Mouse (Mus musculus) CH12.LX (cell line): Measurements from ENCODE around the gene Slc28a3. TPM values are rescaled to one million over a fixed set of nuclear protein-coding genes. Genes with fewer than 3 reads are reported as not detected.

ENCODE experiments used
- DNase-seq: peaks from one replicate; pipeline ENCODE4 v3.0.0-alpha.2; 2013; ENCODE audit errors: extremely low read depth
- H3K27ac ChIP-seq: 2 replicates; pipeline ENCODE4 v1.5.1; 2012; ENCODE audit warnings: low read depth, mild to moderate bottlenecking, control low read depth, moderate library complexity; ENCODE audit not compliant: insufficient read depth
- H3K27me3 ChIP-seq: replicated peaks from 2 replicates; pipeline ENCODE3; 2012; ENCODE audit warnings: inconsistent platforms
- H3K36me3 ChIP-seq, 2 experiments: replicated peaks in 1 of 2; 2 replicates each; pipeline versions ENCODE3 to v1.6.1; 2012; ENCODE audit warnings: inconsistent platforms in 1 of 2, low read length in 1 of 2, mild to moderate bottlenecking in 1 of 2, mixed read lengths in 1 of 2, moderate library complexity in 1 of 2; ENCODE audit not compliant: control insufficient read depth in 1 of 2, insufficient read depth in 1 of 2
- H3K4me1 ChIP-seq, 2 experiments: 2 replicates each; pipeline ENCODE4 v1.6.1; 2012; ENCODE audit warnings: inconsistent platforms in 1 of 2, moderate library complexity in 1 of 2; ENCODE audit not compliant: insufficient read depth in 2 of 2, control insufficient read depth in 1 of 2
- H3K4me2 ChIP-seq: 2 replicates; pipeline ENCODE4 v1.6.1; 2012; ENCODE audit warnings: low read depth, mild to moderate bottlenecking, control low read depth; ENCODE audit not compliant: poor library complexity, insufficient read depth, severe bottlenecking
- H3K4me3 ChIP-seq, 3 experiments: fragments of 150-350 bp in 1 of 3; sonication (generic) in 1 of 3; replicated peaks in 1 of 3; 2 replicates each; pipeline versions ENCODE3 to v1.5.1; 2011 to 2012; ENCODE audit warnings: low read depth in 2 of 3, low read length in 2 of 3, mild to moderate bottlenecking in 2 of 3, moderate library complexity in 2 of 3, control low read depth in 1 of 3, improper control_type of control experiment in 1 of 3, inconsistent platforms in 1 of 3, mixed read lengths in 1 of 3; ENCODE audit not compliant: poor library complexity in 1 of 3
- H3K79me2 ChIP-seq: replicated peaks from 2 replicates; pipeline ENCODE4 v1.6.1; 2012; ENCODE audit warnings: mild to moderate bottlenecking, moderate library complexity; ENCODE audit not compliant: control insufficient read depth, poor library complexity, insufficient read depth, severe bottlenecking; ENCODE audit errors: extremely low read depth
- H3K9ac ChIP-seq: 2 replicates; pipeline ENCODE4 v1.6.1; 2012; ENCODE audit warnings: low read depth, mild to moderate bottlenecking, control low read depth, moderate library complexity; ENCODE audit not compliant: insufficient read depth
- H3K9me3 ChIP-seq: replicated peaks from 2 replicates; pipeline ENCODE3; 2012; ENCODE audit warnings: low read length, inconsistent platforms, mixed read lengths
- BHLHE40 ChIP-seq: IDR thresholded peaks from 2 replicates; pipeline ENCODE4 v1.6.1; 2011; ENCODE audit warnings: mild to moderate bottlenecking, low read depth, low read length, improper control_type of control experiment
- CTCF ChIP-seq, 2 experiments: IDR thresholded peaks in 1 of 2; conservative IDR thresholded peaks in 1 of 2; 2 replicates each; pipeline ENCODE4 v1.5.1; 2011 to 2012; ENCODE audit warnings: low read depth in 2 of 2, low read length in 2 of 2, improper control_type of control experiment in 1 of 2, inconsistent platforms in 1 of 2, mild to moderate bottlenecking in 1 of 2, moderate library complexity in 1 of 2
- ETS1 ChIP-seq: conservative IDR thresholded peaks from 2 replicates; pipeline ENCODE4 v1.6.1; 2012; ENCODE audit warnings: low read depth, mild to moderate bottlenecking, inconsistent platforms, low read length, improper control_type of control experiment, moderate library complexity
- HCFC1 ChIP-seq: IDR thresholded peaks from 2 replicates; pipeline ENCODE4 v1.6.1; 2012; ENCODE audit warnings: low read depth, mild to moderate bottlenecking, inconsistent platforms, low read length, improper control_type of control experiment
- IRF4 ChIP-seq: IDR thresholded peaks from 2 replicates; pipeline ENCODE4 v1.6.1; 2014; ENCODE audit warnings: low read depth, mild to moderate bottlenecking, inconsistent platforms, low read length, improper control_type of control experiment
- KAT2A ChIP-seq: IDR thresholded peaks from 2 replicates; pipeline ENCODE4 v1.6.1; 2012; ENCODE audit warnings: low read length, improper control_type of control experiment, inconsistent platforms; ENCODE audit not compliant: insufficient replicate concordance
- MAFK ChIP-seq: IDR thresholded peaks from 2 replicates; pipeline ENCODE4 v1.6.1; 2011; ENCODE audit warnings: low read length, improper control_type of control experiment; ENCODE audit not compliant: insufficient replicate concordance
- MYC ChIP-seq: IDR thresholded peaks from 2 replicates; pipeline ENCODE4 v1.6.1; 2011; ENCODE audit warnings: low read depth, mild to moderate bottlenecking, improper control_type of control experiment, low read length
- PAX5 ChIP-seq: IDR thresholded peaks from 2 replicates; pipeline ENCODE4 v1.6.1; 2012; ENCODE audit warnings: low read length, inconsistent platforms, mixed read lengths
- POLR2A ChIP-seq: IDR thresholded peaks from 2 replicates; pipeline ENCODE4 v1.6.1; 2011; ENCODE audit warnings: low read depth, mild to moderate bottlenecking, improper control_type of control experiment, low read length
- RAD21 ChIP-seq: IDR thresholded peaks from 2 replicates; pipeline ENCODE4 v1.6.1; 2011; ENCODE audit warnings: low read depth, mild to moderate bottlenecking, low read length, improper control_type of control experiment, moderate library complexity
- SIN3A ChIP-seq: IDR thresholded peaks from 2 replicates; pipeline ENCODE4 v1.6.1; 2012; ENCODE audit warnings: low read length, improper control_type of control experiment, inconsistent platforms
- SMC3 ChIP-seq: IDR thresholded peaks from 2 replicates; pipeline ENCODE4 v1.6.1; 2011; ENCODE audit warnings: low read depth, low read length, improper control_type of control experiment
- USF2 ChIP-seq: conservative IDR thresholded peaks from 2 replicates; pipeline ENCODE4 v1.6.1; 2011; ENCODE audit warnings: low read depth, low read length, improper control_type of control experiment
- ZC3H11A ChIP-seq: IDR thresholded peaks from 2 replicates; pipeline ENCODE4 v1.6.1; 2012; ENCODE audit warnings: low read depth, mild to moderate bottlenecking, inconsistent platforms, low read length, improper control_type of control experiment
- ZMIZ1 ChIP-seq: IDR thresholded peaks from 2 replicates; pipeline ENCODE4 v1.6.1; 2012; ENCODE audit warnings: low read depth, mild to moderate bottlenecking, inconsistent platforms, low read length, improper control_type of control experiment
- dilution Hi-C: fragments of 300-500 bp; cut with MboI; formaldehyde crosslinking; loops from 2 replicates; pipeline ENCODE4 v1.14.3; 2020; ENCODE audit warnings: low sequenced_read_pairs; ENCODE audit not compliant: extremely low pct_unique_long_range_greater_than_20kb, extremely low pct_ligation_motif_present
- in situ Hi-C: fragments of 300-500 bp; cut with MboI; formaldehyde crosslinking; loops from 3 replicates; pipeline ENCODE4 v1.14.3; 2019; ENCODE audit warnings: low sequenced_read_pairs, low pct_ligation_motif_present, low pct_unique_long_range_greater_than_20kb, mixed read lengths
- polyA plus RNA-seq: library from polyadenylated mRNA; unstranded; fragments of >175 nt; gene quantifications from 2 replicates; pipeline ENCODE4 v1.2.1, GENCODE M21; 2012; ENCODE audit warnings: low read depth; ENCODE audit not compliant: insufficient read length
- total RNA-seq, 2 experiments: library from RNA; depleted of rRNA; stranded (reverse); fragments of 300-350 nt in 1 of 2; fragments of >200 nt in 1 of 2; gene quantifications; 2 replicates each; pipeline ENCODE4 v1.2.3; 2012 to 2014

Gene Slc28a3
- total and polyA plus RNA-seq, 3 experiments: not detected

GRCm38 (mm10) chr13:58534216-58534841 lies 76.3 kb downstream of the Slc28a3 start:
- dilution Hi-C loops: no loop called here
- Histone ChIP-seq H3K9me3 (no peaks in the 10 kb centered on the region), H3K36me3 (no peaks in the 10 kb centered on the region), H3K4me2 (no peak overlapping the region), H3K27me3 (no peaks in the 10 kb centered on the region), H3K79me2 (no peaks in the 10 kb centered on the region), H3K4me1 (0 out of 4 replicates have a peak, but pooled peaks cover 0 to 4% of the 10 kb centered on the region in 2 experiments), H3K4me3 (no peak overlapping the region), H3K9ac (no peak overlapping the region), H3K27ac (no peak overlapping the region)
- in situ Hi-C loops: no loop called here
- no peak for DNase-seq
- no peak for TF ChIP-seq SIN3A
- TF ChIP-seq IRF4: no peak
- TF ChIP-seq SMC3: no peak
- TF ChIP-seq MYC: no peak
- TF ChIP-seq ZMIZ1: no peak
- TF ChIP-seq USF2: no peak
- TF ChIP-seq MAFK: no peak
- no peak for TF ChIP-seq RAD21
- no peak for TF ChIP-seq ETS1
- TF ChIP-seq PAX5: no peak
- TF ChIP-seq HCFC1: no peak
- TF ChIP-seq POLR2A: no peak

- no peak overlapping the region for H3K27ac ChIP-seq
- TF ChIP-seq SMC3: no peak
- 0 out of 2 replicates have a peak, but pooled peaks have one; percentile 22 for TF ChIP-seq BHLHE40
- peak; percentile 17 to 22; a peak in 1 of 4 replicates for TF ChIP-seq CTCF (conservative IDR thresholded peaks at IDR 0.05 in 1 of 2, IDR thresholded peaks at IDR 0.05 in 1 of 2; ENCODE audit: low read depth in 2 of 2, low read length in 2 of 2)
- no peak for TF ChIP-seq KAT2A
- no peak for TF ChIP-seq USF2
- no peak for TF ChIP-seq ZC3H11A
- peaks cover 7 to 8% of the 10 kb centered on the region in 2 experiments; a peak in 3 of 4 replicates for H3K4me1 ChIP-seq
- no peaks in the 10 kb centered on the region for H3K36me3 ChIP-seq
- H3K4me3 ChIP-seq: no peak overlapping the region
- in situ Hi-C loops (no loop called here), dilution Hi-C loops (no loop called here)
- H3K79me2 ChIP-seq: no peaks in the 10 kb centered on the region
- no peak overlapping the region for H3K9ac ChIP-seq
- no peak for DNase-seq
- H3K9me3 ChIP-seq: no peaks in the 10 kb centered on the region
- no peaks in the 10 kb centered on the region for H3K27me3 ChIP-seq
- H3K4me2 ChIP-seq: no peak overlapping the region
Observed at GRCm38 (mm10) chr13:58524581-58524980, 86.1 kb downstream of the Slc28a3 start.
